Mouse (Mus musculus) lung, postnatal 10 days (tissue): ENCODE data around the gene Dnaaf2.
"Not testable (repeated sequence)": the region's sequence is repeated elsewhere in the genome, so short reads cannot be mapped to it uniquely, and the experiment has no call there.

Experiments used
- DNase-seq: peaks from one replicate; pipeline ENCODE4 v3.0.0; 2021

Dnaaf2 gene

DNA sequence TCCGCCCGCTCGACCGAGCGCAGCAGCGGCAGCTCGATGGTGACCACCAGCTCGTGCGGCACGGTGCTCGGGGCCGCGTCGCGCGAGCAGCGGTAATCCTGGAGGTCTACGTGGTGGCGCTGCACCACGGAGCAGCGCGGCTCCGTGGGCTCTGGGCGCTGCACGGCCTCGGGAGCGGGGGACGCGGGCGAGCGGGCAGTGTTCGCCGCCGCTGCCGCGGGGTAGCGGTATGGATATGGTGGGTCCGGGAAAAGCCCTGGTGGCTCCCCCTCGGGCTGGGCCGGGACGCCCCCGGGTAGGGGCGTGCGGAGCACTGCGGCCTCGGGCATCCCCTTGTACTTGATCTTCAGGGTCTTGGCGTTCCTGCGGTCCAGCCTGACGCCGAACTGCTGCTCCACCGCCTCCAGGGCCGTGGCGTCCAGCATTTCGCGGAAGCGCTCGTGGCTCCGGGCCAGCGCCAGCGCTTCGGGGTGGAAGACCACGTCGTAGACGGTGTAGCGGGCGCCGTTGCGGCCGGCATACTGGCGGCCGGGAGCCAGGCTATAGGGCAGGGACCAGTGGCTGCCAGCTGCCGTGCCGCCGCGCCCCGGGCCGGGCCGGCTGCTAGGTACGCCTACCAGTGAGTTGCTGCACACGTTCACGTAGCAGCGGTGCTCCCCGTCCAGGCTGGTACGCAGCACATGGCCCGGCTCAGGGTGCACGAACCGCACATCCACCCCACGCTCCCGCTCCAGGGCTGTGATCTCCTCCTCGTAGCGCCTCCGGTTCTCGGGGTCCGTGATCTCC, 658 bp downstream of the Dnaaf2 start:
- peak; percentile 71 for DNase-seq

DNA sequence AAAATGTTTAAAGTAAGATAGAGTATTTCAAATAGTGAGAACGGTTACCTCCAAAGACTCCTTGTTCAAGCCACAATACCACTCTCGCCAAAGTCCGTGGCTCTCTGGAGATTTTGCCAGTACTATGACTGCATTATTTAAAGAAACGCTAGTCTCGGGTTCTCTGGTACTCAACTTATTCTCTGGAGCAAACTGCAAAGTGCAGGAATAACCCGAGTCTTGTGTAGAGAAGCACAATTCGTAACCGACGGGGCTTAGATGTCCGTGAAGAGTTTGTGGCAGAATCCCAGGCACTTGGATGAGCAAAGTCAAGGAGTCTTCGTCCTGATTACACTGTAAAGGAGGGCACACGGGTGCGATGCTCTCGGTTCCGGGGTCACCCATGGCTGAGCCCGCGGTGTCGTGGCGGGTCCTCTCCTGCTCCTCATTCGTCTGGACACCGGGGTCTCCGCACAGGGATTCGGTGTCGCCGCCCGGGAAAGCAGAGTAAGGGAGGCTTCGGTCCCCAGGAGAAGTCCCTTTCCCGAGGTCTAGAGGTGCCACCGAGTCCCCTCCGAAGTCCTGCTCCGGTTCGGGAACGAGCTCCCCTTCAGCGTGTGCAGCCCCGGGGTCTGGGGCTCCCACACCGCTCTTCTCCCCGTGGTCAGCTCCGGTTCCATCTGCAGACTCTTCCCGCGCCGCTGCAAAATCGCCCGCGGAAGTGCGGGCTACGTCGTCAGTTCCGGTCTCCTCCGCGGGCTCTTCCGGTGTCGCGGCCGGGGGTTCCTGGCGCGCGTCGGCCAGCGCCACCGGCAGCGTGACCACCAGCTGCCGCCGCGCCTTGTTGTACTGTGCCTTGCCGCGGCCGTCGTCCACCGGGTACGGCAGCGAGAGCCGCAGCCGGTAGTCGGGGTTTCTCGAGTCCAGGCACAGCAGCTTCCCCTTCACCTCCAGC, 1.5 kb downstream of the Dnaaf2 start, which contains the start of gene Gm49383:
Gene Gm49383, minus strand, starts transcription at position 661 of the 934 bp plus-strand sequence.
- peak; percentile 67 for DNase-seq

- DNase-seq = no peak
Measured at GRCm38 (mm10) chr12:69192637-69193036, 5.6 kb downstream of the Dnaaf2 start.

- DNase-seq = no peak
Measured at GRCm38 (mm10) chr12:69191396-69191795, 6.8 kb downstream of the Dnaaf2 start.

- peak; percentile 24 for DNase-seq
Measured at GRCm38 (mm10) chr12:69190522-69190921, 7.7 kb downstream of the Dnaaf2 start.

- no peak for DNase-seq
Measured at GRCm38 (mm10) chr12:69190074-69190473, 8.2 kb downstream of the Dnaaf2 start.

GRCm38 (mm10) chr12:69186811-69187471, 11.3 kb downstream of the Dnaaf2 start:
- no peak for DNase-seq

DNA sequence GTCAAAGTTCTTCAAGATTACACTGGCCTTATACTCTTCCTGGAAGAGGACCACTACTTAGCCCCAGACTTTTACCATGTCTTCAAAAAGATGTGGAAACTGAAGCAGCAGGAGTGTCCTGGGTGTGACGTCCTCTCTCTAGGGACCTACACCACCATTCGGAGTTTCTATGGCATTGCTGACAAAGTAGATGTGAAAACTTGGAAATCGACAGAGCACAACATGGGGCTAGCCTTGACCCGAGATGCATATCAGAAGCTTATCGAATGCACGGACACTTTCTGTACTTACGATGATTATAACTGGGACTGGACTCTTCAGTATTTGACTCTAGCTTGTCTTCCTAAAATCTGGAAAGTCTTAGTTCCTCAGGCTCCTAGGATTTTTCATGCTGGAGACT, 12.9 kb downstream of the Dnaaf2 start:
- DNase-seq = no peak

- peak; percentile 65 for DNase-seq
Measured at GRCm38 (mm10) chr12:69184342-69185295, 13.6 kb downstream of the Dnaaf2 start.

GRCm38 (mm10) chr12:69183583-69184308, 14.5 kb downstream of the Dnaaf2 start, which contains the start of the genes Rpl36al and Mgat2:
TSS of gene Rpl36al (minus strand) at chr12:69184083.
TSS of gene Mgat2 (plus strand) at chr12:69184157.
- DNase-seq = peak; percentile 99

GRCm38 (mm10) chr12:69181800-69182199, 16.4 kb downstream of the Dnaaf2 start:
- DNase-seq = no peak

GRCm38 (mm10) chr12:69179371-69179770, 18.9 kb downstream of the Dnaaf2 start:
- no peak for DNase-seq

DNA sequence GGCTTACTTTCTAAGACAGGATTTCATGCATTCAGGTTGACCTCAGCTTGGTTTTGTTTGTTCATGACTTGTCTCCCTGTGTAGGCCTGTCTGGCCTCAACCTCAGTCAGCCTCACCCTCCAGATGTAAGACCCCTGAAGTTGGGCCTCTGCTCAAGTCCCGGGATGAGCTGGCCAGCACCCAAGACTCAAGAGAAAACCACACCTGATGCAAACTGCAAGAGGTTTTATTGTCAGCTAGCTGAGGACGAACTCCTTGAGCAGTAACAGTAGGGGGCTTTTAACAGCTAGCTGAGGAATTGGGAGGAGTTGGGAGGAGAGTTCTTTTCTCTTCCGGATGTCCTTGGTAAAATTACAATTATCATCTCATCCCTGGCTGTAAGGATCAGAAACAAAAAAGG, 20.7 kb downstream of the Dnaaf2 start:
- no peak for DNase-seq

DNA sequence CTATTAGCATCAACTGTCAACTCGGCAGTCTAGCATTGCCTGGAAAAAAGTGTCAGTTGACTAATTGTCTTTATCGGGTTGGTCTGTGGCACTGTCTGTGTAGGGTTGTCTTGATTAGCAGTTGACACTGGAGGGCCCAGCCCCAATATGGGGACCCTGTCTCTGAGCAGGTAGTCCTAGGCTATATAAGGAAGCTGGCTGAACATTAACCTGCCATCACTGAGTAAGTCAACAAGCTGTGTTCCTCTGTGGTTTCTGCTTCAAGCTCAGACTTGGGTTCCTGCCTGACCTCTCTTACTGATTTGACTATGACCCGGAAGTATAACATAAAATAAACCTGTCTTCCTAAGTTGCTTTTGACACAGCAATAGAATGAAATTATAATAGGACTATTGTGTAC, 22.3 kb downstream of the Dnaaf2 start:
- no peak for DNase-seq

- DNase-seq = no peak
Measured at GRCm38 (mm10) chr12:69171307-69171706, 26.9 kb downstream of the Dnaaf2 start.

DNA sequence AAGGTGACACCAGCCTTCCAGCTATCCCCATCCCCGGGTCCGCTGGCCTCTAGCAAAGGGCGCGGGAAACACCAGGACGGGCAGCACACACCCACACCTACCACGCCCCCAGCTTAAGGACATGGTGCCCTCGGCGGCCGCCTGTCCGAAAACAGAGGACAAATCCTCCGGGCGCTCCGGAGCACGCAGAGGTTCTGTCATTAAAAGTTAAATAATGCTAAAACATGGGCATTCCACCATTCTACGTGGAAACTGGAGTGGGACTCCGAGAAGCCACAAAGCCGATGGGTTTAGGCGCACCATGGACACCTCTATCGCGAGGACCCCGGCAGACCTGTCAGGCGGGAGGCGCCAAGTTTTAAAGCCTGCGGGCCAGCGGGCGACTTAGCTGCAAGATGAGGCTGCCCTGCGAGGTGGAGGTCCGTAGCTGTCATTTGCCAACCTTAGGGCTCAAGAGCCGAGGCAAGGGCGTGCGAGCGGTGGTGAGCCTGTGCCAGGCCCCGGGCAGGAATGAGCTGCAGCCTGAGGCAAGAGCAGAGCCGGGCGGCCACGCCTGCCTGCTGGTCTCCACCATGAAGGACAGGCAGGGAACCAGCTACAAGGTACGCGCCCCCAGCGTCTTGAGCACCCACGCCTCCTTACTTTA, 29.6 kb downstream of the Dnaaf2 start, which contains the start of gene Lrr1:
Gene Lrr1, plus strand, starts transcription at position 354 of the 646 bp plus-strand sequence.
- DNase-seq = peak; percentile 87

DNA sequence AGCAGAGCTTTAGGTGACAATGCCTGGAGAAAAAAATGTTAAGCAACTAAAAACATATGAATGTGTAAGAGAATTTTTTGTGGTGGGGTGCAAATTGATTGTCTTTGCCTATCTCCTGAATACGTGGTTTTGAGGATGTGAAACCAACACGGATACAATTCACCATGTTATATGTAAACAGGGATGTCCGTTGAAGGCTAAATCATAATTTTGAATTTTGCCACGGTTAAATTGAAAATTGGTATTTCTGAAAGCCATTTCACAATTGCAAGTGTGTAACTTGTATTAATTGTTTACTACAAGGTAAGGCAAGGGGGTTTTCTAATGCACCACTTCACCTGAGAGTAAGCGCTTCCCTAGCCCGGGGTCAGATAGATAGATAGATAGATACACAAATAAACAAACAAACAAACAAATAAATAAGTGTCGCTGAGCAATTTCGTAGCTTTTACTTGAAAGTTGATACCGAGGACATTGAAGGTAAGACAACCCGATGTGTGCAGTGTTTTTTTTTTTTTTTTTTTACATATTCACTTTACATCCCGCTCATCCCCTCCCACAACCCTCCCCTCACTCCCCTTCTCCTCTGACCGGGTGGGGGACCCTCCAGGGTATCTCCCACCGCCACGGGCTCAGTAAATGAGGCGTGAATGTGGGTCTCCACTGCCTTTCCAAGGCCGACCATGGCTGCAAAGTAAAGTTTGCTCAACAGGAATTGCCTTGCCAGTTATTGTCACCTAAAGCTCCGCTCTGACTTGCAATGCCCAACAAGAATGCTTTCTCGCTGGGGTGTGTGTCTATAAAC, 30.4 kb downstream of the Dnaaf2 start:
- DNase-seq = no peak

- DNase-seq = not testable (repeated sequence)
Measured at GRCm38 (mm10) chr12:69166861-69167581, 31.2 kb downstream of the Dnaaf2 start.

GRCm38 (mm10) chr12:69164904-69165303, 33.3 kb downstream of the Dnaaf2 start:
- no peak for DNase-seq
